9 mouse cellular contexts compared by ENCODE assay signal in genomic region chr2:118913551-118914276, GRCm38 (mm10). TPM values are rescaled to one million over a fixed set of nuclear protein-coding genes. Genes with fewer than 3 reads are reported as not detected.
DNase-seq lines count a peak whose midpoint lies in the region; ATAC-seq and TF ChIP-seq lines count a peak whose summit lies in the region.
"Had no signal": no experiment of that assay in that cellular context is flagged by ENCODE, and none has a peak within 500 bp of the region (broad histone marks: within the 10 kb centered on the region; RNA-seq: fewer than 3 reads in every experiment).

No protein-coding gene starts in this region.

- no peak for TF ChIP-seq CTCF in left cerebral cortex, adult 2 months (IDR thresholded peaks at IDR 0.05)

- intact Hi-C loops in left cerebral cortex, adult 2 months (cut with DNase I): no loop called here

- 0 out of 2 replicates have a peak overlapping the region, but pooled peaks have one; percentile 34 for H3K9ac ChIP-seq in heart, embryonic 16.5 days (ENCODE audit: low read length)
- no peak overlapping the region for H3K9ac ChIP-seq in liver, embryonic 16.5 days (ENCODE audit: low read depth, low read length)

- no peaks in the 10 kb centered on the region for H3K27me3 ChIP-seq in heart, embryonic 16.5 days (ENCODE audit: control insufficient read depth, insufficient read depth, low read length)
- no peaks in the 10 kb centered on the region for H3K27me3 ChIP-seq in liver, embryonic 16.5 days (ENCODE audit: control insufficient read depth, insufficient read depth, low read depth, low read length)

- no peak overlapping the region for H3K4me3 ChIP-seq in heart, embryonic 16.5 days (ENCODE audit: low read length)
- no peak overlapping the region for H3K4me3 ChIP-seq in liver, embryonic 16.5 days (ENCODE audit: low read depth, low read length)
- no peak overlapping the region for H3K4me3 ChIP-seq in left cerebral cortex, adult 2 months
- H3K4me3 ChIP-seq: erythroblast, embryonic 14.5 days had no signal

- no peaks in the 10 kb centered on the region for H3K36me3 ChIP-seq in heart, embryonic 16.5 days (ENCODE audit: control insufficient read depth, insufficient read depth)
- peaks cover 4% of the 10 kb centered on the region; the same call in 1 of the 2 replicates for H3K36me3 ChIP-seq in liver, embryonic 16.5 days (ENCODE audit: control insufficient read depth, insufficient read depth)

- peaks cover 19% of the 10 kb centered on the region for H3K4me1 ChIP-seq in heart, embryonic 16.5 days (ENCODE audit: control insufficient read depth, insufficient read depth, low read length)
- peaks cover 13% of the 10 kb centered on the region for H3K4me1 ChIP-seq in liver, embryonic 16.5 days (ENCODE audit: control insufficient read depth, low read depth, low read length)

- 46% methylated on average over 11 of the region's 11 CpGs for WGBS in heart, embryonic 16.5 days
- 60% methylated on average over 11 of the region's 11 CpGs for WGBS in liver, embryonic 16.5 days (ENCODE audit: insufficient replicate concordance)

- DNase-seq in kidney, adult 18-20 months: peak; percentile 59
- no peak for DNase-seq in kidney, postnatal 10 days
- peak; percentile 73 for DNase-seq in cerebellum, adult 9-10 months
- no peak for DNase-seq in spleen, adult 18-20 months
- DNase-seq in spleen, postnatal 14 days (ENCODE audit: low spot score in 2 of 2): no peak
- no peak for DNase-seq in left cerebral cortex, adult 2 months (ENCODE audit: extremely low spot score in 1 of 2, low spot score in 2 of 2)

- ATAC-seq in heart, embryonic 16.5 days (replicated peaks; ENCODE audit: extremely low read depth, insufficient read depth, low FRiP score): no peak
- ATAC-seq in liver, embryonic 16.5 days (ENCODE audit: low read depth): peak; percentile 58

- no peak overlapping the region for H3K27ac ChIP-seq in heart, embryonic 16.5 days (ENCODE audit: low read length)
- H3K27ac ChIP-seq in liver, embryonic 16.5 days (ENCODE audit: low read length): no peak overlapping the region
- no peak overlapping the region for H3K27ac ChIP-seq in left cerebral cortex, adult 2 months

- H3K9me3 ChIP-seq in heart, embryonic 16.5 days (replicated peaks; ENCODE audit: control insufficient read depth, low read length): no peaks in the 10 kb centered on the region
- H3K9me3 ChIP-seq in liver, embryonic 16.5 days (replicated peaks; ENCODE audit: control insufficient read depth, low read length): no peaks in the 10 kb centered on the region

- peak overlapping the region; percentile 24; the same call in 1 of the 2 replicates for H3K4me2 ChIP-seq in heart, embryonic 16.5 days (ENCODE audit: low read depth, low read length)
- H3K4me2 ChIP-seq in liver, embryonic 16.5 days (ENCODE audit: low read depth, low read length): peak overlapping the region; percentile 38

RNA-seq across cellular contexts. Expression of gene Chst14, which starts 12.6 kb away (rescaled TPM):
- polyA plus RNA-seq in heart, embryonic 16.5 days (2015; fragmentation: Nextera tagmentation; extraction: Ambion mirVana): 17.1 and 18.0 TPM in 2 replicates
- 4.0 and 4.9 TPM in 2 replicates for polyA plus RNA-seq in liver, embryonic 16.5 days (2015; fragmentation: Nextera tagmentation; extraction: Ambion mirVana)
- total RNA-seq in left cerebral cortex, adult 2 months (2021): 1 to 10 TPM; 2.4 to 3.3 TPM

RNA-seq across cellular contexts. Expression of gene Bahd1, which starts 13.5 kb away (rescaled TPM):
- 3.7 and 4.1 TPM in 2 replicates for polyA plus RNA-seq in heart, embryonic 16.5 days (2015; fragmentation: Nextera tagmentation; extraction: Ambion mirVana)
- 2.9 and 3.0 TPM in 2 replicates for polyA plus RNA-seq in liver, embryonic 16.5 days (2015; fragmentation: Nextera tagmentation; extraction: Ambion mirVana)
- 10 to 100 TPM; 52.2 to 58.1 TPM for total RNA-seq in left cerebral cortex, adult 2 months (2021)

RNA-seq across cellular contexts. Expression of gene Ivd, which starts 52.0 kb away (rescaled TPM):
- 97.4 and 107 TPM in 2 replicates for polyA plus RNA-seq in heart, embryonic 16.5 days (2015; fragmentation: Nextera tagmentation; extraction: Ambion mirVana)
- polyA plus RNA-seq in liver, embryonic 16.5 days (2015; fragmentation: Nextera tagmentation; extraction: Ambion mirVana): 45.3 and 50.3 TPM in 2 replicates
- total RNA-seq in left cerebral cortex, adult 2 months (2021): 10 to 100 TPM; 72.2 to 73.7 TPM

Comparison
In these comparisons a context has a peak if more than half of its experiments do, and no peak if none do; other contexts are left out.
1. DNase-seq: peak in kidney, adult 18-20 months (single experiment) and cerebellum, adult 9-10 months (single experiment); none in kidney, postnatal 10 days (single experiment), spleen, adult 18-20 months (0 of 2), spleen, postnatal 14 days (0 of 2) and left cerebral cortex, adult 2 months (0 of 2).